Mouse (Mus musculus) heart, embryonic 16.5 days (tissue): ENCODE results near the gene Tacr1. TPM values are rescaled to one million over a fixed set of nuclear protein-coding genes. Genes with fewer than 3 reads are reported as not detected.

Source experiments
- ATAC-seq: fragments of 200-750 bp; cut with Nextera tagmentation; replicated peaks from 2 replicates; pipeline ENCODE4 v1.8.0; 2017; ENCODE audit warnings: moderate number of reproducible peaks; ENCODE audit not compliant: insufficient read depth, low FRiP score; ENCODE audit errors: extremely low read depth
- H3K27ac ChIP-seq: fragments of 300-500 bp; sonication (generic); 2 replicates; pipeline ENCODE4 v1.5.1; 2014; ENCODE audit warnings: mild to moderate bottlenecking, low read length, control low read depth, moderate library complexity
- H3K27me3 ChIP-seq: fragments of 300-500 bp; sonication (generic); 2 replicates; pipeline ENCODE4 v1.6.1; 2014; ENCODE audit warnings: low read length, mixed read lengths; ENCODE audit not compliant: control insufficient read depth, insufficient read depth
- H3K36me3 ChIP-seq: fragments of 300-500 bp; sonication (generic); 2 replicates; pipeline ENCODE4 v1.6.1; 2014; ENCODE audit not compliant: control insufficient read depth, insufficient read depth
- H3K4me1 ChIP-seq: fragments of 300-500 bp; sonication (generic); 2 replicates; pipeline ENCODE4 v1.6.1; 2014; ENCODE audit warnings: low read length, mixed read lengths; ENCODE audit not compliant: control insufficient read depth, insufficient read depth
- H3K4me2 ChIP-seq: fragments of 300-500 bp; sonication (generic); 2 replicates; pipeline ENCODE4 v1.6.1; 2014; ENCODE audit warnings: low read depth, mild to moderate bottlenecking, control low read depth, low read length
- H3K4me3 ChIP-seq: fragments of 300-500 bp; sonication (generic); 2 replicates; pipeline ENCODE4 v1.5.1; 2014; ENCODE audit warnings: mild to moderate bottlenecking, control low read depth, low read length
- H3K9ac ChIP-seq: fragments of 300-500 bp; sonication (generic); 2 replicates; pipeline ENCODE4 v1.6.1; 2014; ENCODE audit warnings: low read length, control low read depth
- H3K9me3 ChIP-seq: fragments of 300-500 bp; sonication (generic); replicated peaks from 2 replicates; pipeline ENCODE4 v1.6.1; 2016; ENCODE audit warnings: low read length; ENCODE audit not compliant: control insufficient read depth
- WGBS: fragments of 180-500 bp; shearing (Covaris S2); extraction: QIAGEN DNeasy Blood & Tissue Kit; methylation state at CpG from one replicate; pipeline ENCODE4 v1.1.7; 2014; 5-methylcytosine and 5-hydroxymethylcytosine counted together
- polyA plus RNA-seq: library from polyadenylated mRNA; unstranded; fragments of >200 nt; fragmentation: Nextera tagmentation; extraction: Ambion mirVana; gene quantifications from 2 replicates; pipeline ENCODE4 v1.2.1, GENCODE M21; 2015

Gene Tacr1
- polyA plus RNA-seq, 1 experiment from 2014 or later: 0.20 TPM

GRCm38 (mm10) chr6:82510843-82511416 lies 108.8 kb downstream of the Tacr1 start:
- no peaks in the 10 kb centered on the region for H3K9me3 ChIP-seq
- H3K4me3 ChIP-seq: no peak overlapping the region
- H3K4me2 ChIP-seq: no peak overlapping the region
- no peaks in the 10 kb centered on the region for H3K27me3 ChIP-seq
- H3K36me3 ChIP-seq: no peaks in the 10 kb centered on the region
- no peak overlapping the region for H3K27ac ChIP-seq
- no peaks in the 10 kb centered on the region for H3K4me1 ChIP-seq
- no peak overlapping the region for H3K9ac ChIP-seq
- ATAC-seq: no peak
- 67% methylated on average over 7 of the region's 7 CpGs for WGBS

GRCm38 (mm10) chr6:82519626-82520025 lies 117.5 kb downstream of the Tacr1 start:
- H3K27me3 ChIP-seq: no peaks in the 10 kb centered on the region
- no peaks in the 10 kb centered on the region for H3K4me1 ChIP-seq
- no peak overlapping the region for H3K9ac ChIP-seq
- H3K27ac ChIP-seq: no peak overlapping the region
- H3K4me2 ChIP-seq: no peak overlapping the region
- H3K36me3 ChIP-seq: no peaks in the 10 kb centered on the region
- ATAC-seq: no peak
- 77% methylated on average over 3 of the region's 3 CpGs for WGBS
- no peak overlapping the region for H3K4me3 ChIP-seq
- no peaks in the 10 kb centered on the region for H3K9me3 ChIP-seq

GRCm38 (mm10) chr6:82522567-82522966 lies 120.4 kb downstream of the Tacr1 start:
- 78% methylated on average over 5 of the region's 5 CpGs for WGBS
- Histone ChIP-seq H3K4me3 (no peak overlapping the region), H3K36me3 (no peaks in the 10 kb centered on the region), H3K4me1 (no peaks in the 10 kb centered on the region), H3K27me3 (no peaks in the 10 kb centered on the region), H3K9me3 (no peaks in the 10 kb centered on the region), H3K4me2 (no peak overlapping the region), H3K9ac (no peak overlapping the region), H3K27ac (no peak overlapping the region)
- no peak for ATAC-seq

GRCm38 (mm10) chr6:82525107-82525867 lies 123.2 kb downstream of the Tacr1 start:
- no peak overlapping the region for H3K4me3 ChIP-seq
- H3K9me3 ChIP-seq: no peaks in the 10 kb centered on the region
- no peaks in the 10 kb centered on the region for H3K4me1 ChIP-seq
- H3K27ac ChIP-seq: no peak overlapping the region
- ATAC-seq: no peak
- WGBS: 49% methylated on average over 3 of the region's 3 CpGs
- no peaks in the 10 kb centered on the region for H3K27me3 ChIP-seq
- no peak overlapping the region for H3K4me2 ChIP-seq
- no peaks in the 10 kb centered on the region for H3K36me3 ChIP-seq
- no peak overlapping the region for H3K9ac ChIP-seq

- ATAC-seq: no peak
- Histone ChIP-seq H3K4me1 (no peaks in the 10 kb centered on the region), H3K4me2 (no peak overlapping the region), H3K27ac (no peak overlapping the region), H3K9ac (no peak overlapping the region), H3K4me3 (no peak overlapping the region), H3K9me3 (no peaks in the 10 kb centered on the region), H3K27me3 (no peaks in the 10 kb centered on the region), H3K36me3 (no peaks in the 10 kb centered on the region)
- 50% methylated on average over 2 of the region's 2 CpGs for WGBS
Measured at GRCm38 (mm10) chr6:82528631-82529030, 126.5 kb downstream of the Tacr1 start.

GRCm38 (mm10) chr6:82536641-82537040 lies 134.5 kb downstream of the Tacr1 start:
- Histone ChIP-seq H3K27ac (no peak overlapping the region), H3K9ac (no peak overlapping the region), H3K4me3 (no peak overlapping the region), H3K27me3 (no peaks in the 10 kb centered on the region), H3K4me2 (no peak overlapping the region), H3K9me3 (no peaks in the 10 kb centered on the region), H3K4me1 (no peaks in the 10 kb centered on the region), H3K36me3 (no peaks in the 10 kb centered on the region)
- no peak for ATAC-seq
- 48% methylated on average over 8 of the region's 8 CpGs for WGBS

- no peak overlapping the region for H3K27ac ChIP-seq
- H3K4me1 ChIP-seq: no peaks in the 10 kb centered on the region
- H3K36me3 ChIP-seq: no peaks in the 10 kb centered on the region
- no peaks in the 10 kb centered on the region for H3K27me3 ChIP-seq
- H3K4me3 ChIP-seq: no peak overlapping the region
- no peak overlapping the region for H3K9ac ChIP-seq
- no peak for ATAC-seq
- H3K9me3 ChIP-seq: peaks cover 6% of the 10 kb centered on the region
- WGBS: 59% methylated on average over 3 of the region's 3 CpGs
- no peak overlapping the region for H3K4me2 ChIP-seq
Measured at GRCm38 (mm10) chr6:82549270-82549669, 147.1 kb downstream of the Tacr1 start.

GRCm38 (mm10) chr6:82575445-82575844 lies 173.3 kb downstream of the Tacr1 start:
- Histone ChIP-seq H3K27ac (no peak overlapping the region), H3K4me2 (no peak overlapping the region), H3K9ac (no peak overlapping the region), H3K27me3 (no peaks in the 10 kb centered on the region; the same call in 1 of the 2 replicates), H3K4me3 (no peak overlapping the region), H3K36me3 (no peaks in the 10 kb centered on the region), H3K9me3 (no peaks in the 10 kb centered on the region), H3K4me1 (no peaks in the 10 kb centered on the region)
- ATAC-seq: no peak
- WGBS: 59% methylated on average over 5 of the region's 5 CpGs

GRCm38 (mm10) chr6:82585396-82585795 lies 183.3 kb downstream of the Tacr1 start:
- H3K9me3 ChIP-seq: no peaks in the 10 kb centered on the region
- ATAC-seq: no peak
- H3K4me1 ChIP-seq: no peaks in the 10 kb centered on the region
- no peak overlapping the region for H3K4me3 ChIP-seq
- no peaks in the 10 kb centered on the region for H3K36me3 ChIP-seq
- no peak overlapping the region for H3K27ac ChIP-seq
- no peak overlapping the region for H3K9ac ChIP-seq
- peaks cover 8% of the 10 kb centered on the region for H3K27me3 ChIP-seq
- WGBS: 51% methylated on average over 5 of the region's 6 CpGs
- no peak overlapping the region for H3K4me2 ChIP-seq
